Mouse (Mus musculus): ENCODE measurements around the gene Lhx2. TPM values are rescaled to one million over a fixed set of nuclear protein-coding genes. Genes with fewer than 3 reads are reported as not detected.

Lhx2 gene
- total RNA-seq (2021), result 100 to 1,000 TPM in 1 of 2 experiments, 10 to 100 TPM in 1; 94.8 to 106 TPM
- long read RNA-seq, transcript Lhx2-201 (5 exons, 2,840 nt), result major isoform, 79 of 127 reads
- long read RNA-seq, transcript Lhx2-203 (5 exons, 1,696 nt), result minor isoform, 32 of 127 reads
- long read RNA-seq, partial matches to known transcripts, result 6 of 127 reads
- long read RNA-seq, other reads (novel, unspliced or antisense), result 10 of 127 reads

DNA sequence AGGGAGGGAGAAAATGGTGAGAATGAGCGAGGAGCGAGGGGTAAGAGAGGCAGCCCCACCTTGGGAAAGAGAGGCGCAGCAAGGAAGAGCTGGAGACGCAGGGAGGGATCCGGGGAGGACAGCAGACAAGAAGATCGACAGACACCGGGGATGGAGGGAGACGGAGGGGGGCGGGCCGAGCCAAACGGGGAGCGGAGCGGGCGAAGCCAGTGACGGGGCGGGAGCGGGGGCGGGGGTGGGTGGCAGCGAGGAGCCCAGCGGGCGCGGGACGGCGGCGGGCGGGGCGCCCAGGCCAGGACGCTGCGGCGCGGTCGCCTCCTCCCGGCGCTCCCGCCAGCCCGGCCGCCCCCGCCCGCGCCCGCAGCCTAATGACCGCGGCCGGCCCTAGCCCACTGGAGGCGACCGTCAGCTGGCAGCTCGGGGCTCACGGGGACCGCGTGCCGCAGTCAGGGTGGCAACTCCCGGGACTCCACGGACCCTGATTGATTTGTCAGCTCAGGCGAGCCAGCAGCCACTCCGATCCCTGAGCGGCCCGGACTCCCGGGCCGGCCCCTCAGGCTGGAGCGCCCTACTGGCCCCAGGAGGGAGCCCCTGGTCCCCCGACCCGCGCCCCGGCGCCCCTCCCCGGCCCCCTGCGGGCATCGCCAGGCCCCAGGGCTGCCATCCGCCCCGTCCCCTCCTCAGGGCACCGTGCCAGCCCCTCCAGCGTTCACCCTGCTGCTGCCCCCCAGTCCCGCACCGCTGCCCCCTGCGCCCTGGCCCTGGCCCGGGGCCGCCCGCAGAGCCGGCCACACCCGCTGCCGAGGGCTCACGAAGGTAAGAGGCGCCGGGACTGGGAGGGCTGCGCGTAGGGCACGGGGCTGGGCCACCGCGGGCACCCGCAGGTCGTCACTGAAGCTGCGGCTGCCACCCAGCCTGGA is at the start of gene Lhx2:
Gene Lhx2 (plus strand): TSS at position 292 of the 920 bp plus-strand sequence.
- peak in 1 of 2 experiments; percentile 26 for DNase-seq (ENCODE audit: low spot score in 2 of 2)

GRCm38 (mm10) chr2:38291526-38291925 is 47.6 kb upstream of the Lhx2 start:
- no peak for DNase-seq (ENCODE audit: low spot score in 2 of 2)

- no peak for DNase-seq (ENCODE audit: low spot score in 2 of 2)
Measured at GRCm38 (mm10) chr2:38295939-38296338, 43.1 kb upstream of the Lhx2 start.

GRCm38 (mm10) chr2:38300941-38301340 is 38.1 kb upstream of the Lhx2 start:
- DNase-seq (ENCODE audit: low spot score in 2 of 2), result no peak

- no peak for DNase-seq (ENCODE audit: low spot score in 2 of 2)
Measured at GRCm38 (mm10) chr2:38305152-38305551, 33.9 kb upstream of the Lhx2 start.

- no peak for DNase-seq (ENCODE audit: low spot score in 2 of 2)
Measured at GRCm38 (mm10) chr2:38312921-38313320, 26.2 kb upstream of the Lhx2 start.

DNA sequence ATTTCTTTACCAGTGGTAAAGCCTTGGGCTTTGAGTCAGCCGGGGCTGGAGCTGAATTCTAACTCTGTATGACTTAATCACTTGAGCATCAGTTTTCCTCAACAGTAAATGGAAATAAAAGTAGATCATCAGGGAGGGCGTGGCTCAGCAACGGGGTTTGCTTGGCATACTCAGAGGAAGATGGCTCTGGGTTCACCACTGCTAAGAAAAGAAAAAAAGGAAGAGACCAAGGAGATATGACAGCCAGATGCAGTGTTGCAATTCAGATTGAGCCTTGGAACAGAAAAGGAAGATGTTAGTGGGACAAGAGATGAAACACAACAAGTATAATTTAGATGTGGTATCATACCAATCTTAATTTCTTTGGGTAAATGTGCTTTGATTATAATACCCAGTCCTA is 25.7 kb upstream of the Lhx2 start:
- no peak for DNase-seq (ENCODE audit: low spot score in 2 of 2)

DNA sequence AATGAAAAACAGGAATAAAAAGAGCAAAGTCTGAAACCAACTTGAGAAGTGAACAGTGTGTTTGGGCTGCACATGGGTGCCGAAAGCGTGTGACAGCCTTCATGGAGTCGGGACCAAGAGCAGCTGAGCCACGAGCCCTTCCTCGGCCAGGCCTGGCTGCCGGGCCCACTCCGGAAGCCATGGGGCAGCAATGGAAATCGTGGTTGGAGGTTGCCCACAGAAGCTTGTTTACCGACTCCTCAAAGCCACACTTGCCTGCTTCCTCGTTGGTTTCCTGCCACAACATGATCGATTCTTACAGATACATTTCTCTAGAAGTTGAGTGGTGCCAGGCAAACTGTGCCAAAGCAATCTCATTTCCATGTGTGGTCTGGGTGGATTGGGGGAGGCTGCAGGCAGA is 20.0 kb upstream of the Lhx2 start:
- DNase-seq (ENCODE audit: low spot score in 2 of 2), result no peak

DNA sequence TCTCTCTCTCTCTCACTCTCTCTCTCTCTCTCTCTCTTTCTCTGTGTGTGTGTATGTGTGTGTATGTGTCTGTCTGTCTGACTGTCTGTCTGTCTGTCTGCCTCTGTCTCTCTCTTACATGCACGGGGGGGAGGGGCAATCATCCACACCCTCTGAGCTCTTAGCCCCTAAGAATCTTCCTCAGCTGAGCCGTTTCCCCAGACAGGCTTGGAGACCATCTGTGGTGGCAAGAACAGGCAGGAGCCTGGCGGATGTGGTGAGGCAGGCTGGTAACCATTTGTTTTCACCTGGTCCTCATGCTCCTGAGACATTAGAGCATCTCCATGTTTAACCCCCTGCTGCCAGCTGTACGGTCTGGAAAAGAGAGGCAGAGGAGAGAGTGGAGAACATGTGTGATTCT is 18.2 kb upstream of the Lhx2 start:
- no peak for DNase-seq (ENCODE audit: low spot score in 2 of 2)

GRCm38 (mm10) chr2:38323380-38323779 is 15.7 kb upstream of the Lhx2 start:
- no peak for DNase-seq (ENCODE audit: low spot score in 2 of 2)

GRCm38 (mm10) chr2:38326671-38327070 is 12.4 kb upstream of the Lhx2 start:
- no peak for DNase-seq (ENCODE audit: low spot score in 2 of 2)

DNA sequence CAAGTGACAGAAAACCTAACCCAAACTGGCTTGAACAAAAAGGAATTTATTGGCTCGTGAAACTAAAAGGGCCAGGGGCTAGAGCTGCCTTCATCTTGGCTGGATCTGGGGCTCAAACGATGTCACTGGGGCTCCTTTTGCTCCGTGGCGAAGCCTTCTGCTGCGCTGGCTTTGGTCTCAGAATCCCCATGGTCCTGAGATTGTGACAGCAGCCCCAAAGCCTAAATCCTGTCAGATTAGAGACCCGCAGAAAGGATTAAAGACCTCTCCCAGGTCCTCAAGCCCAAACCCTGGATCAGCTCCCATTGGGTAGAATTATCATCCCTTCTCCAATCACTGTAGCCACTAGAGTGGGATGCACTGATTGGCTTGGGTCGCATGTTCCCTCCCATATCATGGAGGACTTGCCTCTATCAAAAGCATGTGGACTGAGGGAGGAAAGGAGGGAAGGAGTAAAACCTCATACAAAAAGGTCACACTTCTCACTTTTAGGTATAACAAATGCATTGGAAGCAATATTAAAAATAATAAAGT is 5.4 kb upstream of the Lhx2 start:
- no peak for DNase-seq (ENCODE audit: low spot score in 2 of 2)

GRCm38 (mm10) chr2:38336606-38337005 is 2.5 kb upstream of the Lhx2 start:
- no peak for DNase-seq (ENCODE audit: low spot score in 2 of 2)

DNA sequence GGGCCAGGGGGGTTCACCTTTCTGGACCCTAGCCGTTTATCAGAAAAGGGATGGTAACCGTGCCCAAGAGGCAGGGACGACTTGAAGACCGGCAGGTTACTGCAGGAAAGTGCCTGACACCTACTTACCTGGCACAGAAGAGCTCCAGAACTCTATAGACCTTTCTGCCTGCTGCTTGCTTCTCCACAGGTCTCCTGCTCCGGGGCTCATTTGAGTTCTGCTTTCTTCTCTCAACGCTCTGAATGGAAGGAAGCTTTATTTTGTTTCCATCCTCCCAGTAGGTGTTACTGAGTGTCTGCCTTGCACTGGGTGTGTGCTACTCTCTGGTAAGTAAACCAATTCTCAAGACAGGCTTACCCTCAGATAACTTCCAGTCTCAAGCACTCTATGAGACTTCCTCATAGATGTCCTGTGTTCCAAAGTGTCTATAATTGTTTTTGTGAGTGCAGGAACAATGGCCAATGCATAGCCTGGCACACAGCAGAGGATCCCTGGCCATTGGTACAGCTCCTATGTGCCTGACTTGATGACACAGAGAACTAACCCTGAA is 1.9 kb upstream of the Lhx2 start:
- DNase-seq (ENCODE audit: low spot score in 2 of 2), result no peak

- DNase-seq (ENCODE audit: low spot score in 2 of 2), result no peak
Measured at GRCm38 (mm10) chr2:38337681-38338080, 1.4 kb upstream of the Lhx2 start.

- DNase-seq (ENCODE audit: low spot score in 2 of 2), result no peak
Measured at GRCm38 (mm10) chr2:38338348-38338932, 641 bp upstream of the Lhx2 start.

GRCm38 (mm10) chr2:38339910-38340625 is 987 bp downstream of the Lhx2 start:
- DNase-seq (ENCODE audit: low spot score in 2 of 2), result no peak

GRCm38 (mm10) chr2:38340626-38341200 is 1.6 kb downstream of the Lhx2 start:
- DNase-seq (ENCODE audit: low spot score in 2 of 2), result peak in 1 of 2 experiments; percentile 23

GRCm38 (mm10) chr2:38343573-38343972 is 4.5 kb downstream of the Lhx2 start:
- no peak for DNase-seq (ENCODE audit: low spot score in 2 of 2)

DNA sequence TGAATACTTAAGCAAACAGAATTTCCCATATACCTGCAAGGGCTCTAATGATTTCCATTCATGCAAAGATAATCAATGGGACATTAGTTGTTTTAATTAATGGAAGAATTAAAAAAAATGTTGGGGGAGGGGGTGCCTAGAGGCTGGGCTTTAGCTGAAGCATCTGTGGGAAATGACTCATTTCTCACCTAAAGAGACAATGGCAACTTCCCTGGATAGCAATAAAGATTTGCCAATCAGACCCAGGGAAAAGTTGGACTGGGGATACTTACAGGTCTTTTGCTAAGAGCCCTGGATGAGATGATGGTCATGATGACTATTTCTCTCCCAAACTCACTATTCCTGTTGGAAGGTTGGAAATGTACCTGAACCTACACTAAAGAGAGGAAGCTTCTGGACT is 5.6 kb downstream of the Lhx2 start:
- no peak for DNase-seq (ENCODE audit: low spot score in 2 of 2)

DNA sequence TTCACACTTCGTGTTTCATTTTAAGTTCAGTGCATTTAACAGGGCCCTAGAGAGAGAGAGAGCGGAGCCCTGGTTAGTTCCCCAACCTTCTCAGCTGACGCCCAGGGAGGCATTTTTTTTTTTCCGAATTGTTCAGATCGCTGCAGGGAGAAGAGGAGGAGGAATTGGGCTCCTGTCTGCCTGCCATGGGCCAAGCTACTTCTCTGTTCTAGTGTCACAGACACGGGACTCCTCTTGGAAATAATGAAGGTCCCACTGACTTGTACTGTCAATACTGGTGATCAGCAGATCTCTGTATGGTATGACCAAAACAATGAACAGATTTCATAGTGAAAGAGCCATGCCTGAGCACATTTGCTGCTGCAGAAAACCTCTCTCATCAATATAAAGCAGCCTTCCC is 7.3 kb downstream of the Lhx2 start:
- DNase-seq (ENCODE audit: low spot score in 2 of 2), result peak in 1 of 2 experiments; percentile 38
